Mouse (Mus musculus) thymus, adult 2 months (tissue): Measurements from ENCODE around the gene Dcun1d1. TPM values are rescaled to one million over a fixed set of nuclear protein-coding genes. Genes with fewer than 3 reads are reported as not detected.

ENCODE experiments used
- DNase-seq: peaks from one replicate; pipeline ENCODE4 v3.0.0; 2021
- H3K27ac ChIP-seq: fragments of 200-500 bp; 2 replicates; pipeline ENCODE4 v1.5.1; 2012; ENCODE audit warnings: low read length, control low read depth; ENCODE audit not compliant: control insufficient read depth, insufficient read depth
- H3K27me3 ChIP-seq: fragments of 200-500 bp; 2 replicates; pipeline ENCODE4 v1.6.1; 2012; ENCODE audit warnings: mild to moderate bottlenecking, low read length, moderate library complexity, mixed read lengths; ENCODE audit not compliant: control insufficient read depth, insufficient read depth
- H3K36me3 ChIP-seq: fragments of 200-500 bp; 2 replicates; pipeline ENCODE4 v1.6.1; 2012; ENCODE audit warnings: mild to moderate bottlenecking, low read length, moderate library complexity; ENCODE audit not compliant: control insufficient read depth, insufficient read depth
- H3K4me1 ChIP-seq: fragments of 200-500 bp; replicated peaks from 2 replicates; pipeline ENCODE4 v1.6.1; 2012; ENCODE audit warnings: low read length; ENCODE audit not compliant: control insufficient read depth, insufficient read depth
- H3K4me3 ChIP-seq: fragments of 200-500 bp; 2 replicates; pipeline ENCODE4 v1.5.1; 2012; ENCODE audit warnings: mild to moderate bottlenecking, low read length, control low read depth, moderate library complexity; ENCODE audit not compliant: control insufficient read depth, insufficient read depth
- CTCF ChIP-seq: fragments of 200-500 bp; IDR thresholded peaks from 2 replicates; pipeline ENCODE4 v1.5.1; 2012; ENCODE audit warnings: mild to moderate bottlenecking, control low read depth, low read length, moderate library complexity, borderline replicate concordance; ENCODE audit not compliant: control insufficient read depth, poor library complexity, insufficient read depth; ENCODE audit errors: extremely low read depth
- POLR2A ChIP-seq: fragments of 200-500 bp; IDR thresholded peaks from 2 replicates; pipeline ENCODE4 v1.6.1; 2012; ENCODE audit warnings: mild to moderate bottlenecking, low read length, control low read depth, moderate library complexity; ENCODE audit not compliant: control insufficient read depth, poor library complexity, insufficient read depth; ENCODE audit errors: extremely low read depth
- WGBS: fragments of 180-500 bp; shearing (Covaris S2); methylation state at CpG from one replicate; pipeline ENCODE4 v1.1.7; 2018; 5-methylcytosine and 5-hydroxymethylcytosine counted together
- polyA plus RNA-seq: library from polyadenylated mRNA; depleted of rRNA; stranded (reverse); fragments of >200 nt; gene quantifications from 2 replicates; pipeline ENCODE4 v1.2.3, GENCODE M21; 2012

Gene Dcun1d1
- polyA plus RNA-seq, 1 experiment, result 6.2 TPM

- Histone ChIP-seq H3K27ac (no peak overlapping the region), H3K27me3 (no peaks in the 10 kb centered on the region), H3K36me3 (peaks cover 14% of the 10 kb centered on the region), H3K4me1 (no peaks in the 10 kb centered on the region), H3K4me3 (no peak overlapping the region)
- WGBS, result 77% methylated on average over 5 of the region's 5 CpGs
- no peak for DNase-seq
- no peak for TF ChIP-seq POLR2A
- TF ChIP-seq CTCF, result no peak
These were observed 36.6 kb downstream of the Dcun1d1 start for GRCm38 (mm10) chr3:35900555-35901204.

GRCm38 (mm10) chr3:35899109-35899508 is 38.1 kb downstream of the Dcun1d1 start:
- no peak for DNase-seq
- H3K4me3 ChIP-seq, result no peak overlapping the region
- H3K27me3 ChIP-seq, result no peaks in the 10 kb centered on the region
- 95% methylated on average over 3 of the region's 3 CpGs for WGBS
- peaks cover 14% of the 10 kb centered on the region for H3K36me3 ChIP-seq
- TF ChIP-seq POLR2A (no peak), CTCF (no peak)
- no peak overlapping the region for H3K27ac ChIP-seq
- no peaks in the 10 kb centered on the region for H3K4me1 ChIP-seq

GRCm38 (mm10) chr3:35897900-35898299 is 39.3 kb downstream of the Dcun1d1 start:
- Histone ChIP-seq H3K4me3 (no peak overlapping the region), H3K27ac (no peak overlapping the region), H3K27me3 (no peaks in the 10 kb centered on the region), H3K36me3 (peaks cover 14% of the 10 kb centered on the region), H3K4me1 (no peaks in the 10 kb centered on the region)
- DNase-seq, result no peak
- no peak for TF ChIP-seq POLR2A
- TF ChIP-seq CTCF, result no peak
- 94% methylated on average over 2 of the region's 2 CpGs for WGBS

- H3K4me1 ChIP-seq, result no peaks in the 10 kb centered on the region
- WGBS, result 98% methylated on average over 5 of the region's 5 CpGs
- DNase-seq, result no peak
- no peaks in the 10 kb centered on the region for H3K27me3 ChIP-seq
- H3K36me3 ChIP-seq, result peaks cover 21% of the 10 kb centered on the region
- H3K4me3 ChIP-seq, result no peak overlapping the region
- H3K27ac ChIP-seq, result no peak overlapping the region
- TF ChIP-seq POLR2A (no peak), CTCF (no peak)
These were observed 44.1 kb downstream of the Dcun1d1 start for GRCm38 (mm10) chr3:35893156-35893555.

DNA sequence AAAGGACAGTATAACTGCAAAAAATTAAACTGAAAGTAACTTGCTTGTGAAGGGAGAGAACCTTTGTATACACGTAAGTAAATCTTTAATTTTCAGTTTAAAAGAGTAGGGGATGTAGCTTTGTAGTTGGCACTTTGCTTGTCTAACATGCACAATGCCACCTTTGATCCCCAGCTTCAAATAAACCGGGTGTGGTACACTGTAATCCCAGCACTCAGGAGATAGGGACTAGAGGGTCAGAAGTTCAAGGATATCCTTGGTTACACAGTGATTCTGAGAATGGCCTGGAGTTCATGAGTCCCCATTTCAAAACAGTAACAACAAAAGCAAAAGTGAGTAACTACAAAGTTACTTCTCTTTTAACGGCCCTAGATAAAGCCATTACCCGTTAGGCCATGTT is 46.1 kb downstream of the Dcun1d1 start:
- no peak for DNase-seq

GRCm38 (mm10) chr3:35889531-35889930 is 47.7 kb downstream of the Dcun1d1 start:
- TF ChIP-seq CTCF (no peak), POLR2A (no peak)
- no peak overlapping the region for H3K27ac ChIP-seq
- no peaks in the 10 kb centered on the region for H3K4me1 ChIP-seq
- no peak for DNase-seq
- WGBS, result 95% methylated on average over 2 of the region's 2 CpGs
- no peak overlapping the region for H3K4me3 ChIP-seq
- H3K27me3 ChIP-seq, result no peaks in the 10 kb centered on the region
- H3K36me3 ChIP-seq, result peaks cover 10% of the 10 kb centered on the region; the same call in 1 of the 2 replicates

More for the DNA sequence above, 46.1 kb downstream of the Dcun1d1 start:
- no peak overlapping the region for H3K4me3 ChIP-seq
- H3K27me3 ChIP-seq, result no peaks in the 10 kb centered on the region
- 91% methylated on average over 4 of the region's 4 CpGs for WGBS
- H3K4me1 ChIP-seq, result no peaks in the 10 kb centered on the region
- H3K27ac ChIP-seq, result no peak overlapping the region
- no peak for TF ChIP-seq CTCF
- TF ChIP-seq POLR2A, result no peak
- H3K36me3 ChIP-seq, result peaks cover 13% of the 10 kb centered on the region; the same call in 1 of the 2 replicates
